Mouse (Mus musculus) liver, adult 2 months (tissue): ENCODE measurements at regions not wholly inside any gene's neighbourhood (a gene's known extent, or its start where the extent isn't known, plus 50 kb on each side); places are given as distances from the start of the nearest gene placed in this dataset.

Experiments
- CTCF ChIP-seq: fragments of 200-500 bp; IDR thresholded peaks from 2 replicates; pipeline ENCODE4 v1.5.1; 2011; ENCODE audit warnings: low read depth, low read length, control low read depth
- POLR2A ChIP-seq: fragments of 200-500 bp; IDR thresholded peaks from 2 replicates; pipeline ENCODE4 v1.6.1; 2011; ENCODE audit warnings: low read length, control low read depth; ENCODE audit not compliant: insufficient read depth; ENCODE audit errors: extremely low read depth

GRCm38 (mm10) chr9:33258241-33258640 lies 622.2 kb downstream of the Ets1 start:
- TF ChIP-seq CTCF (no peak), POLR2A (no peak)
